Mouse (Mus musculus) stomach, embryonic 16.5 days (tissue): ENCODE results near the gene Dysf. TPM values are rescaled to one million over a fixed set of nuclear protein-coding genes. Genes with fewer than 3 reads are reported as not detected.

ENCODE experiments used
- ATAC-seq: fragments of 200-750 bp; cut with Nextera tagmentation; 2 replicates; pipeline ENCODE4 v1.8.0; 2017; ENCODE audit warnings: moderate number of reproducible peaks, moderate TSS enrichment; ENCODE audit not compliant: insufficient read depth, low FRiP score
- H3K27ac ChIP-seq: fragments of 300-500 bp; sonication (generic); 2 replicates; pipeline ENCODE4 v1.5.1; 2014; ENCODE audit warnings: low read length
- H3K27me3 ChIP-seq: fragments of 300-500 bp; sonication (generic); 2 replicates; pipeline ENCODE4 v1.6.1; 2014; ENCODE audit warnings: low read length, control low read depth, mixed read lengths; ENCODE audit not compliant: control insufficient read depth, insufficient read depth
- H3K36me3 ChIP-seq: fragments of 300-500 bp; sonication (generic); 2 replicates; pipeline ENCODE4 v1.6.1; 2014; ENCODE audit warnings: low read length; ENCODE audit not compliant: control insufficient read depth, insufficient read depth
- H3K4me1 ChIP-seq: fragments of 300-500 bp; sonication (generic); 2 replicates; pipeline ENCODE4 v1.6.1; 2014; ENCODE audit warnings: low read length, control low read depth, mixed read lengths; ENCODE audit not compliant: control insufficient read depth, insufficient read depth
- H3K4me2 ChIP-seq: fragments of 300-500 bp; sonication (generic); 2 replicates; pipeline ENCODE4 v1.6.1; 2014; ENCODE audit warnings: low read depth, low read length, mixed read lengths
- H3K4me3 ChIP-seq: fragments of 300-500 bp; sonication (generic); replicated peaks from 2 replicates; pipeline ENCODE4 v1.5.1; 2014; ENCODE audit warnings: mild to moderate bottlenecking, low read length
- H3K9ac ChIP-seq: fragments of 300-500 bp; sonication (generic); 2 replicates; pipeline ENCODE4 v1.6.1; 2014; ENCODE audit warnings: low read length
- H3K9me3 ChIP-seq: fragments of 300-500 bp; sonication (generic); replicated peaks from 2 replicates; pipeline ENCODE4 v1.6.1; 2016; ENCODE audit warnings: low read length, control low read depth; ENCODE audit not compliant: control insufficient read depth
- WGBS: fragments of 180-500 bp; shearing (Covaris S2); extraction: QIAGEN DNeasy Blood & Tissue Kit; methylation state at CpG from one replicate; pipeline ENCODE4 v1.1.7; 2014; 5-methylcytosine and 5-hydroxymethylcytosine counted together
- polyA plus RNA-seq: library from polyadenylated mRNA; unstranded; fragments of >200 nt; fragmentation: Nextera tagmentation; extraction: Ambion mirVana; gene quantifications from 2 replicates; pipeline ENCODE4 v1.2.1, GENCODE M21; 2015

Dysf gene
- polyA plus RNA-seq, 1 experiment from 2014 or later = 9.6 TPM

GRCm38 (mm10) chr6:84094536-84094935 lies 86.1 kb downstream of the Dysf start:
- Histone ChIP-seq H3K4me2 (no peak overlapping the region), H3K4me3 (no peak overlapping the region), H3K27me3 (no peaks in the 10 kb centered on the region; the same call in 1 of the 2 replicates), H3K9me3 (no peaks in the 10 kb centered on the region), H3K36me3 (no peaks in the 10 kb centered on the region), H3K27ac (no peak overlapping the region), H3K9ac (no peak overlapping the region), H3K4me1 (no peaks in the 10 kb centered on the region)
- WGBS = 86% methylated on average over 9 of the region's 9 CpGs
- ATAC-seq = no peak

DNA sequence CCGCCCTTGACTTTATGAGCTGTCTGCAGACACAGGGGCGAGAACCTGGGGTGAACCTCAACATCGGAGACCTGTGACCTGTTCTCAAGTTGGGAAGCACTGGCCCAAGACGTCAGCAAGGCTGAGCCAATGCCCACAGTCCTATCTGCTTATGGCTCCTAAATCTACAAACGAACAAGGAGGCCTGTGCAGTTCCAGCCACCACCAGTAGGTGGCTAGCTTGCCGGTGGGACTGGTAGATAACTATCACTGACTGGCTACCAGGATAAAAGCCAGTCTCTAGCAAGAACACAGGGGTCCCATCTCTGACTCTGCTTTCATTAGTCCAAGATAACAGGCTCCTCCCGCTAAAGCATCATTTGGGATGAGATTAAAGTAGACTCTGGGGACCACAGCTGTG lies 86.6 kb downstream of the Dysf start:
- Histone ChIP-seq H3K4me1 (no peaks in the 10 kb centered on the region), H3K9me3 (no peaks in the 10 kb centered on the region), H3K4me3 (no peak overlapping the region), H3K36me3 (no peaks in the 10 kb centered on the region), H3K27me3 (no peaks in the 10 kb centered on the region; the same call in 1 of the 2 replicates), H3K27ac (no peak overlapping the region), H3K4me2 (no peak overlapping the region), H3K9ac (no peak overlapping the region)
- ATAC-seq = no peak
- WGBS = 29% methylated on average over 7 of the region's 7 CpGs

GRCm38 (mm10) chr6:84095882-84096281 lies 87.5 kb downstream of the Dysf start:
- Histone ChIP-seq H3K4me2 (no peak overlapping the region), H3K9ac (no peak overlapping the region), H3K27ac (no peak overlapping the region), H3K4me3 (no peak overlapping the region), H3K36me3 (no peaks in the 10 kb centered on the region), H3K27me3 (no peaks in the 10 kb centered on the region; the same call in 1 of the 2 replicates), H3K9me3 (no peaks in the 10 kb centered on the region), H3K4me1 (no peaks in the 10 kb centered on the region)
- no peak for ATAC-seq
- 14% methylated on average over 7 of the region's 7 CpGs for WGBS

GRCm38 (mm10) chr6:84102002-84102401 lies 93.6 kb downstream of the Dysf start:
- H3K27me3 ChIP-seq = peaks cover 16% of the 10 kb centered on the region; the same call in 1 of the 2 replicates
- H3K9me3 ChIP-seq = no peaks in the 10 kb centered on the region
- 36% methylated on average over 15 of the region's 15 CpGs for WGBS
- H3K4me1 ChIP-seq = no peaks in the 10 kb centered on the region
- no peak overlapping the region for H3K4me3 ChIP-seq
- no peak overlapping the region for H3K27ac ChIP-seq
- no peak overlapping the region for H3K9ac ChIP-seq
- ATAC-seq = no peak
- no peaks in the 10 kb centered on the region for H3K36me3 ChIP-seq
- no peak overlapping the region for H3K4me2 ChIP-seq

DNA sequence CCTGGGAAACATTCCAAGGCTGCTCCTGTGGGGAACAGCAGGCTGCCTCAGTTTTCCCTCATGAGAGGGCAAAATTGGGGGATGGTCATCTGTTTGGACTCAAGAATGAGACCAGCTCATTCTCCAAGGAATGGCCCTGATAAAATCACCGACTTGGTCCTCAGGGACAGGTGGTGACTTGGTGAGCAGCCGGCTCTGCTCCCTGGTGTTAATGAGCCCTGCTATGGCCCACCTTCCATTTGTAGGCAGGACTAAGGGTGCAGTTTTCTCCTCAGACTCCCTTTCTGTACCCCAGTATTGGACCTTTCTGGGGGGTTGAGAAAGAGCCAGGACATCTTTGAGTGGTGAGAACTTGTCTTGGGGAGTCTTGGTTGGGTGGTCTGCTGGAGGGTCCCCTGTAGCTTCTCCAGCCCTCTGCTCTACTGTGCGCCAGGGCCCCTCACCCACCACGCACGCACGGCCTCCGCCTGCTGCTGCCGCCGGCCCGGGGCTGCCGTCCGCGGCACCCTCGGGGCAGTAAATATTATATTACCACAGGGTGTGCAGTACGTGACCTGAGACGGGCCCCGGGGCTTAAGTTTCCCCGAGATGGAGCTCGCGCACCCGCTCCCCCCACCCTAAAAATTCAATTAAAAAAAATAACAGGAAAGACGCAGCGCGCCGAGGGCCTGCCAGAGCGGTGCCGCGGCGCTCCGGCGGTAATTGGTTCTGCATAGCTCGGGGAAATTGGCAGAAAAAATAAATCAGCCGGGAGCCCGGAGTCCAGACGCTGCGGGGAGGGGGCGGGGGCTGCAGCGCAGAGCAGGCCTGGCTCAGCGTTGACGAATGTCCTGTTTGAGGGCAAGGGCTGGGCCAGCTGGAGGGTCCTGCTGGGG lies 97.0 kb downstream of the Dysf start:
- no peak overlapping the region for H3K27ac ChIP-seq
- 2% methylated on average over 40 of the region's 40 CpGs for WGBS
- peaks cover 19% of the 10 kb centered on the region; the same call in 1 of the 2 replicates for H3K27me3 ChIP-seq
- H3K36me3 ChIP-seq = no peaks in the 10 kb centered on the region
- H3K4me1 ChIP-seq = no peaks in the 10 kb centered on the region
- peak overlapping the region; percentile 20; the same call in 1 of the 2 replicates for H3K9ac ChIP-seq
- H3K4me3 ChIP-seq = peak overlapping the region; percentile 39
- H3K4me2 ChIP-seq = peak overlapping the region; percentile 58
- ATAC-seq = peak; percentile 69; the same call in 1 of the 2 replicates
- no peaks in the 10 kb centered on the region for H3K9me3 ChIP-seq

GRCm38 (mm10) chr6:84106082-84106481 lies 97.7 kb downstream of the Dysf start:
- peak overlapping the region; percentile 58 for H3K4me2 ChIP-seq
- H3K9me3 ChIP-seq = no peaks in the 10 kb centered on the region
- ATAC-seq = no peak
- H3K9ac ChIP-seq = 0 out of 2 replicates have a peak overlapping the region, but pooled peaks have one; percentile 20
- H3K27me3 ChIP-seq = peaks cover 19% of the 10 kb centered on the region; the same call in 1 of the 2 replicates
- no peaks in the 10 kb centered on the region for H3K4me1 ChIP-seq
- WGBS = 14% methylated on average over 12 of the region's 12 CpGs
- peak overlapping the region; percentile 39 for H3K4me3 ChIP-seq
- H3K36me3 ChIP-seq = no peaks in the 10 kb centered on the region
- no peak overlapping the region for H3K27ac ChIP-seq

DNA sequence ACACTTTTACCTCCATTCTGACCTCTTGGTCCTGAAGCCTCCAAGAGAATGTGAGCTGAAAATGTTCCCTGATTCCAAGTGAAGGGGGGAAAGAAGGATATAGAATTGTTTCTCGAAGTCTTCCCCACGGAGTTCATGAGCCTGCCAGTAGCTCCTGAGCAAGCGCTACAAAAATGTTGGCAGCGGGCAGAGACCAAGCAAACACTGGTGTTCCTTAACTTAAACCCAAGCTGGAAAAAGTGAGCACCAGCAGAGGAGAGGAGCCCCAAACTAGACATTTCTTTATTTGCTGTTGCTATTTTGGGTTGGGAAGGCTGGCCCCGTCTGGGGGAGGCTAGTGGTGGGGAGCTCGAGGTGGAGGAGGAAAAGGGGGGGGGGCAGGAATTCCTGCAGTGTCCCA lies 102.0 kb downstream of the Dysf start:
- Histone ChIP-seq H3K9me3 (no peaks in the 10 kb centered on the region), H3K27me3 (peaks cover 8% of the 10 kb centered on the region; the same call in 1 of the 2 replicates), H3K4me1 (no peaks in the 10 kb centered on the region), H3K36me3 (no peaks in the 10 kb centered on the region), H3K27ac (no peak overlapping the region), H3K4me3 (no peak overlapping the region), H3K9ac (no peak overlapping the region), H3K4me2 (no peak overlapping the region)
- 66% methylated on average over 6 of the region's 6 CpGs for WGBS
- ATAC-seq = no peak

- Histone ChIP-seq H3K36me3 (no peaks in the 10 kb centered on the region), H3K4me3 (no peak overlapping the region), H3K4me1 (no peaks in the 10 kb centered on the region), H3K27me3 (peaks cover 8% of the 10 kb centered on the region; the same call in 1 of the 2 replicates), H3K4me2 (no peak overlapping the region), H3K27ac (no peak overlapping the region), H3K9ac (no peak overlapping the region), H3K9me3 (no peaks in the 10 kb centered on the region)
- no peak for ATAC-seq
- 77% methylated on average over 11 of the region's 11 CpGs for WGBS
These were observed 102.7 kb downstream of the Dysf start for GRCm38 (mm10) chr6:84111106-84111505.

GRCm38 (mm10) chr6:84119731-84120530 lies 111.5 kb downstream of the Dysf start:
- no peaks in the 10 kb centered on the region for H3K27me3 ChIP-seq
- H3K4me1 ChIP-seq = no peaks in the 10 kb centered on the region
- no peak for ATAC-seq
- no peak overlapping the region for H3K9ac ChIP-seq
- H3K27ac ChIP-seq = no peak overlapping the region
- H3K4me3 ChIP-seq = no peak overlapping the region
- H3K36me3 ChIP-seq = no peaks in the 10 kb centered on the region
- no peaks in the 10 kb centered on the region for H3K9me3 ChIP-seq
- H3K4me2 ChIP-seq = no peak overlapping the region
- 61% methylated on average over 24 of the region's 24 CpGs for WGBS
